Mouse (Mus musculus) C2C12 (cell line): ENCODE measurements around the gene Otub2.

Source experiments
- CEBPB ChIP-seq: IDR thresholded peaks from one replicate; pipeline ENCODE4 v1.6.1; 2011; ENCODE audit warnings: low read depth, mild to moderate bottlenecking, control low read depth, moderate library complexity
- CTCF ChIP-seq: IDR thresholded peaks from one replicate; pipeline ENCODE4 v1.5.1; 2011; ENCODE audit not compliant: control insufficient read depth, insufficient read depth, insufficient read length
- FOSL1 ChIP-seq: IDR thresholded peaks from one replicate; pipeline ENCODE4 v1.8.0; 2011; ENCODE audit warnings: mild to moderate bottlenecking, low read length; ENCODE audit not compliant: poor library complexity, insufficient read depth, severe bottlenecking
- MAX ChIP-seq: IDR thresholded peaks from one replicate; pipeline ENCODE4 v1.6.1; 2011; ENCODE audit warnings: mild to moderate bottlenecking, control low read depth
- MYOD1 ChIP-seq: IDR thresholded peaks from one replicate; pipeline ENCODE4 v1.6.1; 2011; ENCODE audit warnings: low read depth; ENCODE audit not compliant: control insufficient read depth, insufficient read length
- MYOG ChIP-seq: IDR thresholded peaks from one replicate; pipeline ENCODE4 v1.6.1; 2011; ENCODE audit not compliant: control insufficient read depth, insufficient read length; ENCODE audit errors: extremely low read depth
- USF1 ChIP-seq: IDR thresholded peaks from one replicate; pipeline ENCODE4 v1.6.1; 2011; ENCODE audit warnings: low read depth, mild to moderate bottlenecking, control low read depth, moderate library complexity

DNA sequence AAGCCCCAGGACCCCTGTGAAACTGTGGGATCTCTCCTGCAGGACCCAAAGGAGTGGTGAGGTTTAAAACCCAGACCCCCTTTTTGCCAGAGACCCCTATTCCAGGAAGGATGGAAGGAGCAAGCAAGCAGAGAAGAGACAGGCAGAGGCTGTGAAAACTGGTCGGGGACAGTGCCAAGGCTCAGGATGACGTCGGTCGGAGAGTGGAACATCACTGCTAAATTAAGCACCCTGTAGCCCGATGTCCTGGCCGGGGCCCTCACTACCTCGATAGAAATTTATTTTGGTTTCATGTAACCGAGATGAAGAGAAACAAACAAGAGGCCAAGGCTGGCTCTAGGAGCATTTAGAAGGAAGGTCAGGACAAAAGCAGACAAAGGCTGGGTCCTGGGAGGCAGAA, 30.3 kb upstream of the Otub2 start:
- TF ChIP-seq CTCF (no peak), MYOG (no peak), CEBPB (no peak), USF1 (no peak), MYOD1 (no peak), MAX (no peak), FOSL1 (no peak)
